Mouse (Mus musculus) small intestine, adult 2 months (tissue): Measurements from ENCODE around the gene Pip4k2a.

Experiments used
- CTCF ChIP-seq: fragments of 200-500 bp; IDR thresholded peaks from 2 replicates; pipeline ENCODE4 v1.5.1; 2012; ENCODE audit warnings: low read depth, mild to moderate bottlenecking, control low read depth, inconsistent platforms, low read length, moderate library complexity, mixed read lengths; ENCODE audit not compliant: insufficient replicate concordance, insufficient read length; ENCODE audit errors: extremely low read depth
- POLR2A ChIP-seq: fragments of 200-500 bp; IDR thresholded peaks from 2 replicates; pipeline ENCODE4 v1.6.1; 2012; ENCODE audit warnings: low read depth, mild to moderate bottlenecking, control low read depth, inconsistent platforms, low read length, moderate library complexity

DNA sequence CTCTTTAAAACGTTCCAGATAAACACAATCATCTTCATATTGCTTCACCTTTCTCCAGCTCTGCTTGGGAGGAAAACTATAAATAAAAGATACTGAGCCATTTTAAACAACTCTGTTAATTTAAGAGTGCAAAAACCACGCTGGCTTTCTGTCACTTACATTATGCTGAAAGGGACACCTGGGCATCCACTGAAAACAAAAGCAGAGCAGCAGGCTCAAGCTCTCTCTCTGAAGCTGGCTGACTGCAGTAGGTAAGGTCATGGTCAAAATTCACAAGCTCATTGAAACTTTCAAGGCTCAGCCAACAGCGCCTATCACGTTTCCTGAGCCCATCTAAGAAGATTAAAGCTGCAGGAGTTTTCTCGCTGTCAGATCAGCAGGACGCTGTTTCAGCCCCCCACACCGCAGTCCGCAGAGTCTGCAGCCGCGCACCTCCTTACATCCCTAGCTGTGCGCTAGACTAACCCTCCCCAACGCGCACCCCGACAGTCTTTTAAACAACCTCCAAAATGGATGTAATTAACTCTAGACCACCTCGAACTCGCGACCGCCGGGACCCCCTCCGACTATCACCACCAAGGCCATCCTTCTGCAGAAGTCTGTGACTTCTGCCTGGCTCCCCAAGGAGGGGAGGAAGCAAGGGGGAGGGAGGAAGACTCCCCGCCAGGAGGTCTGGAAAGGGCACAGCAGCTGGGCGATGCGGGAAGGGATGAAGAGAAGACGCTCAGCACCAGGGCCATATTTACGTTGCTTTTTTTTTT is 1.3 kb downstream of the Pip4k2a start:
- TF ChIP-seq POLR2A (no peak), CTCF (no peak)
